11 mouse cellular contexts compared by ENCODE assay signal in genomic region chr11:88485088-88485487, GRCm38 (mm10).
DNase-seq lines count a peak whose midpoint lies in the region; ATAC-seq and TF ChIP-seq lines count a peak whose summit lies in the region.
"Had no signal": no experiment of that assay in that cellular context is flagged by ENCODE, and none has a peak within 500 bp of the region (broad histone marks: within the 10 kb centered on the region; RNA-seq: fewer than 3 reads in every experiment).

No protein-coding gene starts in this region.

- 56% methylated on average over 4 of the region's 4 CpGs for WGBS in heart, embryonic 13.5 days
- WGBS in lung, embryonic 14.5 days = 36% methylated on average over 4 of the region's 4 CpGs
- WGBS in lung, adult 2 months = 30% methylated on average over 4 of the region's 4 CpGs
- WGBS in hindbrain, embryonic 15.5 days = 27% methylated on average over 4 of the region's 4 CpGs
- 24% methylated on average over 4 of the region's 4 CpGs for WGBS in neural tube, embryonic 15.5 days

- no peaks in the 10 kb centered on the region for H3K27me3 ChIP-seq in heart, embryonic 13.5 days (replicated peaks)
- H3K27me3 ChIP-seq in lung, embryonic 14.5 days (ENCODE audit: insufficient read depth, low read length) = no peaks in the 10 kb centered on the region
- H3K27me3 ChIP-seq in hindbrain, embryonic 15.5 days = no peaks in the 10 kb centered on the region
- H3K27me3 ChIP-seq in neural tube, embryonic 15.5 days (replicated peaks) = no peaks in the 10 kb centered on the region

- no peak for TF ChIP-seq CTCF in lung, embryonic 14.5 days (IDR thresholded peaks at IDR 0.05; ENCODE audit: low read depth)
- TF ChIP-seq CTCF in lung, adult 2 months (IDR thresholded peaks at IDR 0.05; ENCODE audit: insufficient read depth, low read length) = no peak

- no peaks in the 10 kb centered on the region for H3K36me3 ChIP-seq in heart, embryonic 13.5 days
- H3K36me3 ChIP-seq in lung, embryonic 14.5 days (ENCODE audit: insufficient read depth) = no peaks in the 10 kb centered on the region
- no peaks in the 10 kb centered on the region for H3K36me3 ChIP-seq in hindbrain, embryonic 15.5 days
- H3K36me3 ChIP-seq in neural tube, embryonic 15.5 days = no peaks in the 10 kb centered on the region

- no peak overlapping the region for H3K9ac ChIP-seq in heart, embryonic 13.5 days
- no peak overlapping the region for H3K9ac ChIP-seq in lung, embryonic 14.5 days
- no peak overlapping the region for H3K9ac ChIP-seq in hindbrain, embryonic 15.5 days
- no peak overlapping the region for H3K9ac ChIP-seq in neural tube, embryonic 15.5 days (replicated peaks)

- DNase-seq in heart, postnatal 4 days = no peak
- DNase-seq in lung, embryonic 14.5 days = no peak
- no peak for DNase-seq in lung, adult 2 months
- no peak for DNase-seq in left cerebral cortex, adult 11 months (ENCODE audit: low spot score)
- no peak for DNase-seq in adrenal gland, postnatal 25 days
- DNase-seq: adrenal gland, postnatal 14 days; lung, adult 18-20 months had no signal

- ATAC-seq in heart, embryonic 13.5 days (ENCODE audit: extremely low read depth, insufficient number of reproducible peaks, low FRiP score, low TSS enrichment) = no peak
- no peak for ATAC-seq in lung, embryonic 14.5 days (ENCODE audit: insufficient read depth)
- ATAC-seq in hindbrain, embryonic 15.5 days (ENCODE audit: low FRiP score, low read depth) = no peak
- no peak for ATAC-seq in neural tube, embryonic 15.5 days (ENCODE audit: low FRiP score)
- ATAC-seq: CD4-positive, CD25-positive, alpha-beta regulatory T cell, adult 4 months had no signal

- no peak overlapping the region for H3K4me2 ChIP-seq in heart, embryonic 13.5 days
- H3K4me2 ChIP-seq in lung, embryonic 14.5 days = no peak overlapping the region
- no peak overlapping the region for H3K4me2 ChIP-seq in hindbrain, embryonic 15.5 days
- H3K4me2 ChIP-seq in neural tube, embryonic 15.5 days = no peak overlapping the region

- no peak overlapping the region for H3K4me3 ChIP-seq in heart, embryonic 13.5 days
- H3K4me3 ChIP-seq in lung, embryonic 14.5 days (ENCODE audit: low read depth, low read length) = no peak overlapping the region
- no peak overlapping the region for H3K4me3 ChIP-seq in lung, adult 2 months (replicated peaks; ENCODE audit: extremely low read depth, low read depth, low read length)
- no peak overlapping the region for H3K4me3 ChIP-seq in hindbrain, embryonic 15.5 days
- no peak overlapping the region for H3K4me3 ChIP-seq in neural tube, embryonic 15.5 days (replicated peaks)

- no peak for TF ChIP-seq POLR2A in lung, adult 2 months (IDR thresholded peaks at IDR 0.05; ENCODE audit: borderline replicate concordance, extremely low read depth, low read depth, low read length)

- H3K9me3 ChIP-seq in heart, embryonic 13.5 days = no peaks in the 10 kb centered on the region
- H3K9me3 ChIP-seq in lung, embryonic 14.5 days (ENCODE audit: low read depth, low read length) = no peaks in the 10 kb centered on the region
- H3K9me3 ChIP-seq in hindbrain, embryonic 15.5 days = no peaks in the 10 kb centered on the region
- no peaks in the 10 kb centered on the region for H3K9me3 ChIP-seq in neural tube, embryonic 15.5 days (replicated peaks)

- peak overlapping the region; percentile 55 for H3K27ac ChIP-seq in heart, embryonic 13.5 days (replicated peaks)
- H3K27ac ChIP-seq in lung, embryonic 14.5 days (ENCODE audit: low read depth) = peak overlapping the region; percentile 48; the same call in 1 of the 2 replicates
- peak overlapping the region; percentile 62 for H3K27ac ChIP-seq in hindbrain, embryonic 15.5 days (replicated peaks)
- peak overlapping the region; percentile 64 for H3K27ac ChIP-seq in neural tube, embryonic 15.5 days (replicated peaks)

- H3K4me1 ChIP-seq in heart, embryonic 13.5 days = peaks cover 87% of the 10 kb centered on the region
- H3K4me1 ChIP-seq in lung, embryonic 14.5 days (ENCODE audit: insufficient read depth) = peaks cover 20% of the 10 kb centered on the region
- H3K4me1 ChIP-seq in lung, adult 2 months (ENCODE audit: control insufficient read depth, insufficient read depth, low read length) = 0 out of 2 replicates have a peak, but pooled peaks cover 7% of the 10 kb centered on the region
- H3K4me1 ChIP-seq in hindbrain, embryonic 15.5 days (replicated peaks) = peaks cover 78% of the 10 kb centered on the region
- peaks cover 73% of the 10 kb centered on the region for H3K4me1 ChIP-seq in neural tube, embryonic 15.5 days
